In the genomic region with DNA sequence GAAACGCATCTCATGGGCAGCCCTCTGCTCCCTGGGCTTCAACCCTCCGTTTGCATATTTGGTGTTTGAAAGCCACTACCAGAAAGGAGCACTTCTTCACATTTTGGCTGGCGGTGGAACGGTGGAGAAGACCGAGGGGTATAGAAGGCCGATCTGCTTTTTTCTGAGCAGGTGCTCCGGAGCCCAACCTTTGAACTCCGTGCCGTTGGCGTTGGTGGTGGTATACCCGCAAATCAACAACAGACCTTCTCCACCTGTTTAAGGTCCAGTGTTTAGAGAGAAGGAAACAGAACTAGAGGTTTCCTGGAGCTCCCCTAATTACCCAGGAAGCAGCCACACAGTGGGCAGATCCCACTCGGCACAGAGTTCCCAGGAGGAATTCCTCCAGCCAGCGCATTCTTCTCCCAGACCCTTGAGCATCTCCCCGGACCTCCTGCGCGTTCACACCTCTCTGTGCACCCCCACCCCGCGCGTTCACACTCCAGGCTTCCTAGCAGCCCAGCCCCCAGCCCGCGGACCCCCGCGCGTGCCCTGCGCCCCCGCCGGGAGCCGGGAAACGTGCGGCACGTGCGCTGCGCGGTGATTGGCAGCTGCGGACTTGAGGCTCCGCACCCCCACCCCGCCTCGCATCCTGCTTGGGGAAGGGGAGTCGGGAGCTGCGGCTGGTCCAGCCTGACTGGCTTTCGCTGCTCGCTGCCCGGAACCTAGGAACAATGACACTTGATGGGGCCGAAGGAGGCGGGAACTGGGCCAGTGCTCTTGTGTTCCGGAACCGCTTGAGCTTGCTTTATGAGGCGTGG, we compare ENCODE assay signal across 8 mouse cellular contexts. TPM values are rescaled to one million over a fixed set of nuclear protein-coding genes. Genes with fewer than 3 reads are reported as not detected.
DNase-seq lines count a peak whose midpoint lies in the region; ATAC-seq lines count a peak whose summit lies in the region.

No protein-coding gene starts in this region.

- peak overlapping the region; percentile 35 for H3K4me3 ChIP-seq in embryonic facial prominence, embryonic 12.5 days
- peak overlapping the region; percentile 69 for H3K4me3 ChIP-seq in heart, embryonic 10.5 days
- H3K4me3 ChIP-seq in limb, embryonic 15.5 days = peak overlapping the region; percentile 45
- peak overlapping the region; percentile 49 for H3K4me3 ChIP-seq in midbrain, embryonic 14.5 days (replicated peaks; ENCODE audit: low read depth, low read length)

- 3% methylated on average over 48 of the region's 48 CpGs for WGBS in embryonic facial prominence, embryonic 12.5 days
- WGBS in heart, embryonic 10.5 days = 3% methylated on average over 48 of the region's 48 CpGs
- 2% methylated on average over 48 of the region's 48 CpGs for WGBS in limb, embryonic 15.5 days
- WGBS in midbrain, embryonic 14.5 days = 4% methylated on average over 48 of the region's 48 CpGs

- peak overlapping the region; percentile 74 for H3K4me2 ChIP-seq in embryonic facial prominence, embryonic 12.5 days (replicated peaks)
- H3K4me2 ChIP-seq in limb, embryonic 15.5 days = peak overlapping the region; percentile 93
- H3K4me2 ChIP-seq in midbrain, embryonic 14.5 days (ENCODE audit: low read length) = peak overlapping the region; percentile 88

- peaks cover 18% of the 10 kb centered on the region; the same call in 1 of the 2 replicates for H3K4me1 ChIP-seq in embryonic facial prominence, embryonic 12.5 days
- H3K4me1 ChIP-seq in heart, embryonic 10.5 days = peaks cover 20% of the 10 kb centered on the region
- peaks cover 33% of the 10 kb centered on the region for H3K4me1 ChIP-seq in limb, embryonic 15.5 days
- peaks cover 6% of the 10 kb centered on the region; the same call in 1 of the 2 replicates for H3K4me1 ChIP-seq in midbrain, embryonic 14.5 days (ENCODE audit: control insufficient read depth, insufficient read depth, low read length)

- H3K36me3 ChIP-seq in embryonic facial prominence, embryonic 12.5 days = no peaks in the 10 kb centered on the region
- no peaks in the 10 kb centered on the region for H3K36me3 ChIP-seq in heart, embryonic 10.5 days
- H3K36me3 ChIP-seq in limb, embryonic 15.5 days = no peaks in the 10 kb centered on the region
- no peaks in the 10 kb centered on the region for H3K36me3 ChIP-seq in midbrain, embryonic 14.5 days (ENCODE audit: control insufficient read depth, insufficient read depth, low read length)

- 0 out of 2 replicates have a peak overlapping the region, but pooled peaks have one; percentile 41 for H3K27ac ChIP-seq in embryonic facial prominence, embryonic 12.5 days
- peak overlapping the region; percentile 89 for H3K27ac ChIP-seq in heart, embryonic 10.5 days
- H3K27ac ChIP-seq in limb, embryonic 15.5 days = peak overlapping the region; percentile 85
- peak overlapping the region; percentile 84 for H3K27ac ChIP-seq in midbrain, embryonic 14.5 days (replicated peaks; ENCODE audit: low read depth, low read length)

- H3K27me3 ChIP-seq in embryonic facial prominence, embryonic 12.5 days = peaks cover 18% of the 10 kb centered on the region; the same call in 1 of the 2 replicates
- peaks cover 17% of the 10 kb centered on the region; the same call in 1 of the 2 replicates for H3K27me3 ChIP-seq in heart, embryonic 10.5 days (ENCODE audit: insufficient read depth, poor library complexity, severe bottlenecking)
- H3K27me3 ChIP-seq in limb, embryonic 15.5 days = peaks cover 5% of the 10 kb centered on the region; the same call in 1 of the 2 replicates
- no peaks in the 10 kb centered on the region for H3K27me3 ChIP-seq in midbrain, embryonic 14.5 days (ENCODE audit: control insufficient read depth, insufficient read depth, low read length)

- peak; percentile 79; the same call in 1 of the 2 replicates for ATAC-seq in embryonic facial prominence, embryonic 12.5 days (ENCODE audit: insufficient number of reproducible peaks, insufficient read depth, low FRiP score, low TSS enrichment)
- ATAC-seq in limb, embryonic 15.5 days (ENCODE audit: insufficient number of reproducible peaks, low FRiP score, low TSS enrichment, low read depth) = peak; percentile 70
- ATAC-seq in midbrain, embryonic 14.5 days (ENCODE audit: low FRiP score, low TSS enrichment) = peak; percentile 91

- no peaks in the 10 kb centered on the region for H3K9me3 ChIP-seq in embryonic facial prominence, embryonic 12.5 days
- no peaks in the 10 kb centered on the region for H3K9me3 ChIP-seq in heart, embryonic 10.5 days
- H3K9me3 ChIP-seq in limb, embryonic 15.5 days = no peaks in the 10 kb centered on the region
- no peaks in the 10 kb centered on the region for H3K9me3 ChIP-seq in midbrain, embryonic 14.5 days (ENCODE audit: control insufficient read depth, low read length)

- peak overlapping the region; percentile 49 for H3K9ac ChIP-seq in embryonic facial prominence, embryonic 12.5 days
- H3K9ac ChIP-seq in limb, embryonic 15.5 days = peak overlapping the region; percentile 31; the same call in 1 of the 2 replicates
- H3K9ac ChIP-seq in midbrain, embryonic 14.5 days (replicated peaks; ENCODE audit: low read length) = peak overlapping the region; percentile 44

- DNase-seq in layer of hippocampus, adult 11-12 months (ENCODE audit: low spot score) = peak; percentile 50
- DNase-seq in layer of hippocampus, adult 9-10 months (ENCODE audit: low spot score) = no peak
- DNase-seq in heart, embryonic 10.5 days (ENCODE audit: low spot score) = peak; percentile 85
- DNase-seq in kidney, adult 18-20 months = peak; percentile 60
- DNase-seq in midbrain, embryonic 14.5 days = peak; percentile 93
- DNase-seq in telencephalon, adult 2 months (ENCODE audit: low read depth, low spot score) = peak; percentile 23

RNA-seq across cellular contexts. Expression of gene Kdm7a, which starts 49.9 kb away (rescaled TPM):
- 8.9 and 9.2 TPM in 2 replicates for polyA plus RNA-seq in embryonic facial prominence, embryonic 12.5 days (2016; fragmentation: Nextera tagmentation; extraction: Ambion mirVana)
- polyA plus RNA-seq in heart, embryonic 10.5 days (2016; fragmentation: Nextera tagmentation; extraction: Ambion mirVana) = 4.9 and 5.7 TPM in 2 replicates
- polyA plus RNA-seq in limb, embryonic 15.5 days (2015; fragmentation: Nextera tagmentation; extraction: Ambion mirVana) = 6.1 and 7.1 TPM in 2 replicates
- polyA plus RNA-seq in midbrain, embryonic 14.5 days (2014; fragmentation: Nextera tagmentation; extraction: Ambion mirVana) = 6.4 and 10.7 TPM in 2 replicates
